Mouse (Mus musculus) C3H10T1/2 (cell line): Measurements from ENCODE around the gene Myo1b. TPM values are rescaled to one million over a fixed set of nuclear protein-coding genes. Genes with fewer than 3 reads are reported as not detected.

Experiments
- polyA plus RNA-seq, 2 experiments: library from polyadenylated mRNA; unstranded; fragments of >200 nt; fragmentation: generic; extraction: Trizol; gene quantifications; one replicate each; pipeline ENCODE4 v1.2.1; 2012; ENCODE audit warnings: missing spikeins in 2 of 2

Myo1b gene
- 1 to 10 TPM in 1 of 2 experiments, under 1 TPM in 1; 0.63 to 5.9 TPM for polyA plus RNA-seq

GRCm38 (mm10) chr1:51915576-51916156 lies at the start of gene Myo1b:
Myo1b (minus strand) TSS chr1:51916071.

Other genes with a start within 250 kb of the Myo1b start
- not detected for gene Stat4, start 71.1 kb upstream of the Myo1b start, polyA plus RNA-seq
- gene Stat1, start 203.4 kb upstream of the Myo1b start, polyA plus RNA-seq, result 10 to 100 TPM in 1 of 2 experiments, 1 to 10 TPM in 1; 1.4 to 17.4 TPM